ENCODE assay signal across 8 mouse cellular contexts in the genomic region with DNA sequence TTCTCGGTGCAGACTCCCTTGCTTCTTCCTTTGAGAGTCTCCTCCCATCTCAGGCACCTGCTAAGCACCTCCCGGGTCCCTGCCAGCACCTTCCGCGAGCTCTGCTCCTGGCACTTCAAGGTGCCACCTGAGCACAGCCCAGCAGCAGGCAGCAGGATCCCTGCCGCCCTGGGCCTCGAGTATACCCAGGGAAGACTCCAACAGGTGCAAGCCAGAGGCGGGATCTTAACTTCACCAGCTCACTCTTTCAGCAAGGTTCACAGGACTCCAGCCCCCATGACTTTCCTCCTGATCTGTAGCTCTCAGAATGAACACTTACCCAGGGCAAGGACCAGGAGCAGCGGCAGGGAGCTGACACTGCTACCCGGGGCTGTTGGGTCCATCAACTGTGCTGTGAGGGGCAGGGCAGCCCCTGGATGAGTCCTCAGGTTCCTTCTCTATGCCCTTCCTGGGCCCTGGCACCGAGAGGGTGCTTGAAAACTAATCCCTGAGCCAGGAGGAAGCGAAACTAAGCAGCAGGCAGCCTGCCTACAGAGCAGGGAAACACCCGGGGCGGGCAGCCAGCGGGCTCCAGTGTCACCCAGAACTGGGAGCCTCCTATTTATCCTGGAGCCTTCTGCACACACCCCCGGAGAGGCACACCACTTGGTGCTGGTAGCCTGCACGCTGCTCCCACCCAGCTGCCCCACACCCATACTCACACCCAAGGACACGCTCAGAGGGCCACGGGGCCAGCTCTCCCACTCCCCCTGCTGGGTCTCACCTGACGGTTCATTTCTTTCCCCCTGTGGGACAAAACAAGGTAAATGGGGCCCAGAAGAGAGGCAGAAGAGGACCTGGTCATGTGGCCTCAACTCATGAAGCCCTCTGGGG. TPM values are rescaled to one million over a fixed set of nuclear protein-coding genes. Genes with fewer than 3 reads are reported as not detected.
DNase-seq lines count a peak whose midpoint lies in the region; ATAC-seq and TF ChIP-seq lines count a peak whose summit lies in the region.

Gene Btc (minus strand): TSS at position 656 of the 873 bp plus-strand sequence.

- WGBS in intestine, embryonic 14.5 days: 11% methylated on average over 19 of the region's 19 CpGs
- 16% methylated on average over 19 of the region's 19 CpGs for WGBS in midbrain, embryonic 10.5 days

- H3K9ac ChIP-seq in intestine, embryonic 14.5 days (ENCODE audit: low read length): peak within 1 kb of the TSS; percentile 41

- in situ Hi-C loops in Patski (cut with MboI; ENCODE audit: low pct_unique_long_range_greater_than_20kb): no loop called here

- H3K4me1 ChIP-seq in cortical plate, adult 2 months (ENCODE audit: control insufficient read depth, insufficient read depth, low read length): no peaks in the 10 kb centered on the region
- no peaks in the 10 kb centered on the region; the same call in 1 of the 2 replicates for H3K4me1 ChIP-seq in intestine, embryonic 14.5 days (replicated peaks; ENCODE audit: control insufficient read depth, insufficient read depth, low read length)
- H3K4me1 ChIP-seq in midbrain, embryonic 10.5 days: peaks cover 8% of the 10 kb centered on the region

- H3K4me2 ChIP-seq in intestine, embryonic 14.5 days (ENCODE audit: low read length): peak within 1 kb of the TSS; percentile 65

- peak within 1 kb of the TSS; percentile 30 for H3K4me3 ChIP-seq in cortical plate, adult 2 months (ENCODE audit: insufficient read depth, low read length)
- peak within 1 kb of the TSS; percentile 40 for H3K4me3 ChIP-seq in intestine, embryonic 14.5 days (ENCODE audit: low read depth, low read length)
- H3K4me3 ChIP-seq in midbrain, embryonic 10.5 days: peak within 1 kb of the TSS; percentile 47

- intact Hi-C loops in left cerebral cortex, postnatal 36 days (cut with DNase I): no loop called here

- DNase-seq in Patski (ENCODE audit: low read depth, low spot score): no peak
- DNase-seq in gastrocnemius, postnatal 25 days: peak; percentile 73
- peak; percentile 83 for DNase-seq in intestine, embryonic 14.5 days (ENCODE audit: low spot score)
- DNase-seq in left cerebral cortex, postnatal 36 days (ENCODE audit: low spot score in 2 of 2): peak; percentile 43 to 51
- peak; percentile 25 for DNase-seq in midbrain, embryonic 10.5 days (ENCODE audit: low spot score)
- DNase-seq in right cerebral cortex, postnatal 25 days: peak; percentile 40
- DNase-seq in urinary bladder, postnatal 4 days (ENCODE audit: low spot score in 2 of 2): peak; percentile 52 to 66

- peak; percentile 87 for ATAC-seq in Patski
- peak; percentile 92 for ATAC-seq in intestine, embryonic 14.5 days (replicated peaks; ENCODE audit: low FRiP score, low TSS enrichment, low read depth)

- CTCF ChIA-PET in Patski (lab: Charles Lee): interaction anchor here (0.7 to 2.4 kb wide), 4 partner anchors 8 to 451 kb away, joined by 3 to 7 read pairs (median 3); no protein-coding TSS in a partner anchor

- no peaks in the 10 kb centered on the region for H3K9me3 ChIP-seq in intestine, embryonic 14.5 days (ENCODE audit: control insufficient read depth, low read length)
- no peaks in the 10 kb centered on the region for H3K9me3 ChIP-seq in midbrain, embryonic 10.5 days (replicated peaks)

- H3K27ac ChIP-seq in cortical plate, adult 2 months (ENCODE audit: insufficient read depth, low read length): no peak within 1 kb of the TSS
- H3K27ac ChIP-seq in intestine, embryonic 14.5 days (ENCODE audit: low read depth): peak within 1 kb of the TSS; percentile 38; the same call in 1 of the 2 replicates
- H3K27ac ChIP-seq in midbrain, embryonic 10.5 days (replicated peaks): peak within 1 kb of the TSS; percentile 19; the same call in 1 of the 2 replicates

- TF ChIP-seq POLR2A in cortical plate, adult 2 months (IDR thresholded peaks at IDR 0.05; ENCODE audit: extremely low read depth, insufficient read depth, low read length): no peak

- no peaks in the 10 kb centered on the region for H3K36me3 ChIP-seq in intestine, embryonic 14.5 days (ENCODE audit: control insufficient read depth, insufficient read depth, low read length)
- no peaks in the 10 kb centered on the region for H3K36me3 ChIP-seq in midbrain, embryonic 10.5 days

- H3K27me3 ChIP-seq in Patski: no peaks in the 10 kb centered on the region
- H3K27me3 ChIP-seq in intestine, embryonic 14.5 days (replicated peaks; ENCODE audit: control insufficient read depth, insufficient read depth, low read length): no peaks in the 10 kb centered on the region
- no peaks in the 10 kb centered on the region for H3K27me3 ChIP-seq in midbrain, embryonic 10.5 days (ENCODE audit: low read depth, poor library complexity, severe bottlenecking)

- peak; percentile 85 for TF ChIP-seq CTCF in Patski (IDR thresholded peaks at IDR 0.05)
- TF ChIP-seq CTCF in cortical plate, adult 2 months (IDR thresholded peaks at IDR 0.05; ENCODE audit: extremely low read depth, insufficient read depth, low read length): 0 out of 2 replicates have a peak, but pooled peaks have one; percentile 19

- POLR2A ChIA-PET in Patski (lab: Charles Lee): interaction anchor here (0.7 kb wide), 1 partner anchor 11 kb away, joined by 3 read pairs; no protein-coding TSS in a partner anchor

RNA-seq across cellular contexts. Expression of gene Btc, which starts in this region (rescaled TPM):
- polyA plus RNA-seq in Patski (2021): 8.7 TPM
- polyA plus RNA-seq in cortical plate, adult 2 months (2012; rRNA removed): 0.19 and 0.25 TPM in 2 replicates
- total RNA-seq in gastrocnemius, postnatal 25 days (2021): under 1 TPM; 0.13 to 0.51 TPM
- polyA plus RNA-seq in intestine, embryonic 14.5 days (2014; fragmentation: Nextera tagmentation; extraction: Ambion mirVana): 4.0 and 4.3 TPM in 2 replicates
- under 1 TPM; 0.44 to 0.57 TPM for total RNA-seq in left cerebral cortex, postnatal 36 days (2021)
- 0.09 TPM in 1 of 2 replicates, not detected in the other for polyA plus RNA-seq in midbrain, embryonic 10.5 days (2016; fragmentation: Nextera tagmentation; extraction: Ambion mirVana)

Comparison
In these comparisons a context has a peak if more than half of its experiments do, and no peak if none do; other contexts are left out.
1. Peak in DNase-seq in gastrocnemius, postnatal 25 days; RNA of the gene not detected or under 1 TPM.
2. Peak in DNase-seq in left cerebral cortex, postnatal 36 days; RNA of the gene not detected or under 1 TPM.
3. Peak in DNase-seq, H3K4me3 ChIP-seq and H3K27ac ChIP-seq in midbrain, embryonic 10.5 days; RNA of the gene not detected or under 1 TPM.